Mouse (Mus musculus): ENCODE measurements at regions not wholly inside any gene's neighbourhood (a gene's known extent, or its start where the extent isn't known, plus 50 kb on each side); places are given as distances from the start of the nearest gene placed in this dataset.

- DNase-seq (ENCODE audit: low read depth, low spot score): no peak
Measured at GRCm38 (mm10) chr1:113932492-113932891, 1752.1 kb upstream of the Cntnap5a start.

- peak; percentile 88 for DNase-seq (ENCODE audit: low read depth, low spot score)
Measured at GRCm38 (mm10) chr1:113958016-113958751, 1726.4 kb upstream of the Cntnap5a start.

- DNase-seq (ENCODE audit: low read depth, low spot score): peak; percentile 98
Measured at GRCm38 (mm10) chr1:113959267-113959666, 1725.3 kb upstream of the Cntnap5a start.

- peak; percentile 80 for DNase-seq (ENCODE audit: low read depth, low spot score)
Measured at GRCm38 (mm10) chr1:113963931-113964330, 1720.6 kb upstream of the Cntnap5a start.

GRCm38 (mm10) chr1:113964431-113964830 lies 1720.1 kb upstream of the Cntnap5a start:
- DNase-seq (ENCODE audit: low read depth, low spot score): peak; percentile 82

- peak; percentile 64 for DNase-seq (ENCODE audit: low read depth, low spot score)
Measured at GRCm38 (mm10) chr1:113970617-113971016, 1713.9 kb upstream of the Cntnap5a start.

- no peak for DNase-seq (ENCODE audit: low read depth, low spot score)
Measured at GRCm38 (mm10) chr1:113980111-113980510, 1704.4 kb upstream of the Cntnap5a start.

GRCm38 (mm10) chr1:113989676-113990296 lies 1694.8 kb upstream of the Cntnap5a start:
- no peak for DNase-seq (ENCODE audit: low read depth, low spot score)

GRCm38 (mm10) chr1:113992488-113992887 lies 1692.1 kb upstream of the Cntnap5a start:
- DNase-seq (ENCODE audit: low read depth, low spot score): no peak

- DNase-seq (ENCODE audit: low read depth, low spot score): no peak
Measured at GRCm38 (mm10) chr1:114037877-114038276, 1646.7 kb upstream of the Cntnap5a start.

- no peak for DNase-seq (ENCODE audit: low read depth, low spot score)
Measured at GRCm38 (mm10) chr1:114039383-114039782, 1645.2 kb upstream of the Cntnap5a start.

- no peak for DNase-seq (ENCODE audit: low read depth, low spot score)
Measured at GRCm38 (mm10) chr1:114063097-114063496, 1621.5 kb upstream of the Cntnap5a start.

GRCm38 (mm10) chr1:114074506-114074905 lies 1610.0 kb upstream of the Cntnap5a start:
- DNase-seq (ENCODE audit: low read depth, low spot score): no peak
